In genomic region chr17:27797341-27797872, GRCm38 (mm10) we compare ENCODE assay signal across 8 mouse cellular contexts. TPM values are rescaled to one million over a fixed set of nuclear protein-coding genes. Genes with fewer than 3 reads are reported as not detected.
DNase-seq lines count a peak whose midpoint lies in the region; ATAC-seq and TF ChIP-seq lines count a peak whose summit lies in the region.

No protein-coding gene starts in this region.

- WGBS in hindbrain, embryonic 16.5 days, result 17% methylated on average over 11 of the region's 11 CpGs
- 8% methylated on average over 11 of the region's 11 CpGs for WGBS in limb, embryonic 14.5 days
- WGBS in midbrain, embryonic 15.5 days, result 7% methylated on average over 11 of the region's 11 CpGs

- peak overlapping the region; percentile 31 for H3K4me2 ChIP-seq in hindbrain, embryonic 16.5 days (ENCODE audit: low read length)
- H3K4me2 ChIP-seq in limb, embryonic 14.5 days (replicated peaks; ENCODE audit: low read depth, low read length, severe bottlenecking), result peak overlapping the region; percentile 38
- H3K4me2 ChIP-seq in midbrain, embryonic 15.5 days, result peak overlapping the region; percentile 19

- H3K27ac ChIP-seq in hindbrain, embryonic 16.5 days (ENCODE audit: low read depth, low read length), result peak overlapping the region; percentile 78
- H3K27ac ChIP-seq in limb, embryonic 14.5 days (replicated peaks; ENCODE audit: low read depth, low read length), result peak overlapping the region; percentile 76
- peak overlapping the region; percentile 79 for H3K27ac ChIP-seq in midbrain, embryonic 15.5 days

- ATAC-seq in hindbrain, embryonic 16.5 days, result peak; percentile 70
- no peak for ATAC-seq in limb, embryonic 14.5 days (ENCODE audit: low FRiP score, low read depth)
- peak; percentile 70 for ATAC-seq in midbrain, embryonic 15.5 days (replicated peaks)

- TF ChIP-seq POLR2A in brain, embryonic 14.5 days (IDR thresholded peaks at IDR 0.05; ENCODE audit: borderline replicate concordance, extremely low read depth, insufficient read depth, insufficient read length, poor library complexity, severe bottlenecking), result no peak
- TF ChIP-seq POLR2A in limb, embryonic 14.5 days (IDR thresholded peaks at IDR 0.05; ENCODE audit: borderline replicate concordance, extremely low read depth, insufficient read depth, insufficient read length), result no peak

- no peaks in the 10 kb centered on the region for H3K27me3 ChIP-seq in hindbrain, embryonic 16.5 days (replicated peaks; ENCODE audit: control insufficient read depth, insufficient read depth, low read length)
- H3K27me3 ChIP-seq in limb, embryonic 14.5 days (ENCODE audit: control insufficient read depth, insufficient read depth, low read length), result no peaks in the 10 kb centered on the region
- H3K27me3 ChIP-seq in midbrain, embryonic 15.5 days (replicated peaks), result no peaks in the 10 kb centered on the region

- H3K9ac ChIP-seq in hindbrain, embryonic 16.5 days (ENCODE audit: low read depth, low read length), result peak overlapping the region; percentile 52
- H3K9ac ChIP-seq in limb, embryonic 14.5 days (ENCODE audit: low read depth, low read length, severe bottlenecking), result peak overlapping the region; percentile 16; the same call in 1 of the 2 replicates
- peak overlapping the region; percentile 15; the same call in 1 of the 2 replicates for H3K9ac ChIP-seq in midbrain, embryonic 15.5 days

- H3K4me3 ChIP-seq in hindbrain, embryonic 16.5 days (ENCODE audit: low read length), result 0 out of 2 replicates have a peak overlapping the region, but pooled peaks have one; percentile 8
- peak overlapping the region; percentile 13; the same call in 1 of the 2 replicates for H3K4me3 ChIP-seq in limb, embryonic 14.5 days (replicated peaks; ENCODE audit: low read length)
- 0 out of 2 replicates have a peak overlapping the region, but pooled peaks have one; percentile 0 for H3K4me3 ChIP-seq in midbrain, embryonic 15.5 days

- no peaks in the 10 kb centered on the region for H3K36me3 ChIP-seq in hindbrain, embryonic 16.5 days (ENCODE audit: control insufficient read depth, insufficient read depth, low read length)
- H3K36me3 ChIP-seq in limb, embryonic 14.5 days (ENCODE audit: control insufficient read depth, insufficient read depth, low read length), result 0 out of 2 replicates have a peak, but pooled peaks cover 6% of the 10 kb centered on the region
- no peaks in the 10 kb centered on the region for H3K36me3 ChIP-seq in midbrain, embryonic 15.5 days (replicated peaks)

- H3K4me1 ChIP-seq in hindbrain, embryonic 16.5 days (ENCODE audit: control insufficient read depth, insufficient read depth, low read depth, low read length), result peaks cover 23% of the 10 kb centered on the region
- H3K4me1 ChIP-seq in limb, embryonic 14.5 days (ENCODE audit: control insufficient read depth, insufficient read depth, low read length), result peaks cover 51% of the 10 kb centered on the region
- H3K4me1 ChIP-seq in midbrain, embryonic 15.5 days, result peaks cover 37% of the 10 kb centered on the region

- peak; percentile 77 for DNase-seq in MN1 (ENCODE audit: low spot score)
- peak; percentile 89 for DNase-seq in brain, embryonic 14.5 days (ENCODE audit: low read depth)
- DNase-seq in gastrocnemius, adult 18-20 months (ENCODE audit: low spot score), result peak; percentile 43
- no peak for DNase-seq in limb, embryonic 14.5 days (ENCODE audit: low spot score)
- peak; percentile 66 to 80 for DNase-seq in urinary bladder, postnatal 36 days (ENCODE audit: low spot score in 2 of 2)
- DNase-seq in c-Kit-positive CD71-positive TER-119-positive erythroid progenitor cells, embryonic 14.5 days (ENCODE audit: low spot score), result no peak

- no peak for TF ChIP-seq CTCF in brain, embryonic 14.5 days (IDR thresholded peaks at IDR 0.05; ENCODE audit: borderline replicate concordance, extremely low read depth, insufficient read depth, insufficient read length)

- no peaks in the 10 kb centered on the region for H3K9me3 ChIP-seq in hindbrain, embryonic 16.5 days (ENCODE audit: control insufficient read depth, low read length)
- no peaks in the 10 kb centered on the region for H3K9me3 ChIP-seq in limb, embryonic 14.5 days (ENCODE audit: control insufficient read depth, low read length)
- H3K9me3 ChIP-seq in midbrain, embryonic 15.5 days, result no peaks in the 10 kb centered on the region

RNA-seq across cellular contexts. Expression of gene D17Wsu92e, which starts 23.0 kb away (rescaled TPM):
- polyA plus RNA-seq in brain, embryonic 14.5 days (2012; rRNA removed), result 46.7 and 56.5 TPM in 2 replicates
- total RNA-seq in gastrocnemius, adult 18-20 months (2021), result 100 to 1,000 TPM; 211 to 222 TPM
- 9.9 and 10.3 TPM in 2 replicates for polyA plus RNA-seq in hindbrain, embryonic 16.5 days (2015; fragmentation: Nextera tagmentation; extraction: Ambion mirVana)
- 60.1 and 65.2 TPM in 2 replicates for polyA plus RNA-seq in limb, embryonic 14.5 days (2012; rRNA removed)
- polyA plus RNA-seq in limb, embryonic 14.5 days (2014; fragmentation: Nextera tagmentation; extraction: Ambion mirVana), result 20.3 and 21.3 TPM in 2 replicates
- polyA plus RNA-seq in midbrain, embryonic 15.5 days (2015; fragmentation: Nextera tagmentation; extraction: Ambion mirVana), result 10.9 and 11.4 TPM in 2 replicates

RNA-seq across cellular contexts. Expression of gene Snrpc, which starts 40.5 kb away (rescaled TPM):
- 156 and 218 TPM in 2 replicates for polyA plus RNA-seq in brain, embryonic 14.5 days (2012; rRNA removed)
- 10 to 100 TPM; 66.9 to 69.7 TPM for total RNA-seq in gastrocnemius, adult 18-20 months (2021)
- polyA plus RNA-seq in hindbrain, embryonic 16.5 days (2015; fragmentation: Nextera tagmentation; extraction: Ambion mirVana), result 198 and 207 TPM in 2 replicates
- polyA plus RNA-seq in limb, embryonic 14.5 days (2012; rRNA removed), result 228 and 238 TPM in 2 replicates
- 286 and 308 TPM in 2 replicates for polyA plus RNA-seq in limb, embryonic 14.5 days (2014; fragmentation: Nextera tagmentation; extraction: Ambion mirVana)
- polyA plus RNA-seq in midbrain, embryonic 15.5 days (2015; fragmentation: Nextera tagmentation; extraction: Ambion mirVana), result 204 and 212 TPM in 2 replicates

RNA-seq across cellular contexts. Expression of gene Uhrf1bp1, which starts 58.8 kb away (rescaled TPM):
- polyA plus RNA-seq in brain, embryonic 14.5 days (2012; rRNA removed), result 13.0 and 16.7 TPM in 2 replicates
- 10 to 100 TPM; 23.7 to 26.1 TPM for total RNA-seq in gastrocnemius, adult 18-20 months (2021)
- polyA plus RNA-seq in hindbrain, embryonic 16.5 days (2015; fragmentation: Nextera tagmentation; extraction: Ambion mirVana), result 5.3 and 6.3 TPM in 2 replicates
- 13.5 and 15.6 TPM in 2 replicates for polyA plus RNA-seq in limb, embryonic 14.5 days (2012; rRNA removed)
- polyA plus RNA-seq in limb, embryonic 14.5 days (2014; fragmentation: Nextera tagmentation; extraction: Ambion mirVana), result 8.0 TPM in 2 replicates
- 7.0 and 7.1 TPM in 2 replicates for polyA plus RNA-seq in midbrain, embryonic 15.5 days (2015; fragmentation: Nextera tagmentation; extraction: Ambion mirVana)

Comparison
In these comparisons a context has a peak if more than half of its experiments do, and no peak if none do; other contexts are left out.
1. DNase-seq: peak in MN1 (single experiment), brain, embryonic 14.5 days (single experiment), gastrocnemius, adult 18-20 months (single experiment) and urinary bladder, postnatal 36 days (2 of 2); none in limb, embryonic 14.5 days (single experiment) and c-Kit-positive CD71-positive TER-119-positive erythroid progenitor cells, embryonic 14.5 days (single experiment).
2. Peak in every context shown above with its lines, with median percentiles within 50 percentile points of each other: H3K27ac ChIP-seq, H3K4me2 ChIP-seq, H3K4me3 ChIP-seq and H3K9ac ChIP-seq.